Mouse (Mus musculus): ENCODE data around the gene Anapc11. TPM values are rescaled to one million over a fixed set of nuclear protein-coding genes. Genes with fewer than 3 reads are reported as not detected.
A peak's percentile ranks its signal among the peaks of the same experiment; 100 is the strongest.

The Anapc11 gene
- total RNA-seq, 2 experiments from 2014 or later = 95.1 to 105 TPM

- no peak for DNase-seq
- intact Hi-C loops (cut with DNase I) = no loop called here
Measured at GRCm38 (mm10) chr11:120641255-120641654, 43.0 kb downstream of the Anapc11 start.

GRCm38 (mm10) chr11:120641869-120642268 lies 43.6 kb downstream of the Anapc11 start:
- intact Hi-C loops (cut with DNase I) = no loop called here
- no peak for DNase-seq

- intact Hi-C loops (cut with DNase I) = no loop called here
- no peak for DNase-seq
Measured at GRCm38 (mm10) chr11:120642939-120643600, 44.8 kb downstream of the Anapc11 start.

DNA sequence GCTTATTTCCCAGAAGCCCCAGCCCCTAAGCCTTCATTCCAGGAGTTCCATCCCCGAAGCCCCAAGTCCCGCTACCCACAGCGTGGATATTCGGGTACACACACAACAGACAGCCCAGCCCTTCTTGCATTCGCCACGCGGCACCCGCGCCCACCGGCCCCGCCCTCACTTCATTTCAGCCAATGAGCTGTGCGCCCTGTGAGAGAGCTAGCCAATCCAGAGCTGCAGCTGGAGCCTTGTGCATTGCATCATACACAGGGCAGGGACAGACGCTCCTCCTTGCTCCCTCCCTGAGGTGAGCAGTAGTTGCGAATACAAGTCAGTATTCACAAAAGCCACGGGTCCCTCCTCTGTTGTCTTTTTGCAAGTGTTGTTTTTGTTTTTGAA lies 45.4 kb downstream of the Anapc11 start, which contains the start of gene Pycr1:
Pycr1 (minus strand) TSS at position 169 of the 387 bp plus-strand sequence.
- intact Hi-C loops (cut with DNase I) = no loop called here
- DNase-seq = peak; percentile 96

- intact Hi-C loops (cut with DNase I) = no loop called here
- peak in 1 of 2 experiments; percentile 39 for DNase-seq
Measured at GRCm38 (mm10) chr11:120647047-120647830, 49.0 kb downstream of the Anapc11 start.

GRCm38 (mm10) chr11:120648001-120648476 lies 49.8 kb downstream of the Anapc11 start, which contains the start of gene Myadml2:
Myadml2 (minus strand) TSS chr11:120648158.
- intact Hi-C loops (cut with DNase I) = no loop called here
- DNase-seq = peak; percentile 75 to 76

GRCm38 (mm10) chr11:120651872-120652271 lies 53.7 kb downstream of the Anapc11 start:
- DNase-seq = no peak
- intact Hi-C loops (cut with DNase I) = no loop called here

- intact Hi-C loops (cut with DNase I) = loop anchor here (5.0 kb wide), 1 partner anchor 123 kb away; no protein-coding TSS in a partner anchor
Measured at GRCm38 (mm10) chr11:120654741-120655140, 56.5 kb downstream of the Anapc11 start.

GRCm38 (mm10) chr11:120657301-120657700 lies 59.1 kb downstream of the Anapc11 start:
- DNase-seq = no peak
- intact Hi-C loops (cut with DNase I) = loop anchor here (5.0 kb wide), 1 partner anchor 120 kb away; no protein-coding TSS in a partner anchor

More at GRCm38 (mm10) chr11:120654741-120655140, 56.5 kb downstream of the Anapc11 start:
- no peak for DNase-seq

Small RNA genes within 50 kb of the gene (microRNA-seq; reads per million reads assigned to microRNA genes)
- gene Mir6936 = 0 reads per million in 2 experiments

Other genes with a start within 250 kb of the Anapc11 start
- 100 to 1,000 TPM; 691 to 703 TPM for gene Actg1, start 249.9 kb upstream of the Anapc11 start, total RNA-seq (2021)
- gene Fscn2, start 236.9 kb upstream of the Anapc11 start, total RNA-seq (2021) = not detected
- gene Faap100, start 219.7 kb upstream of the Anapc11 start, total RNA-seq (2021) = 10 to 100 TPM; 21.3 to 24.3 TPM
- 10 to 100 TPM; 53.9 to 59.6 TPM for gene Nploc4, start 160.7 kb upstream of the Anapc11 start, total RNA-seq (2021)
- 1 to 10 TPM in 1 of 2 experiments, under 1 TPM in 1; 0.24 to 2.3 TPM for gene Tspan10, start 155.8 kb upstream of the Anapc11 start, total RNA-seq (2021)
- gene Pde6g, start 144.9 kb upstream of the Anapc11 start, total RNA-seq (2021) = under 1 TPM in 1 of 2 experiments, not detected in 1; 0.32 TPM
- 10 to 100 TPM; 33.5 to 35.2 TPM for gene Oxld1, start 140.4 kb upstream of the Anapc11 start, total RNA-seq (2021)
- 1 to 10 TPM; 6.4 to 7.9 TPM for gene Ccdc137, start 140.3 kb upstream of the Anapc11 start, total RNA-seq (2021)
- 10 to 100 TPM; 13.6 to 16.5 TPM for gene Arl16, start 130.8 kb upstream of the Anapc11 start, total RNA-seq (2021)
- gene Mrpl12, start 113.8 kb upstream of the Anapc11 start, total RNA-seq (2021) = 100 to 1,000 TPM; 227 to 233 TPM
- 10 to 100 TPM; 24.8 to 25.0 TPM for gene Slc25a10, start 106.6 kb upstream of the Anapc11 start, total RNA-seq (2021)
- 1 to 10 TPM; 2.4 to 3.1 TPM for gene Gcgr, start 67.7 kb upstream of the Anapc11 start, total RNA-seq (2021)
- gene Mcrip1, start 48.7 kb upstream of the Anapc11 start, total RNA-seq (2021) = 10 to 100 TPM; 70.5 to 72.7 TPM
- under 1 TPM in 1 of 2 experiments, not detected in 1; 0.60 TPM for gene Ppp1r27, start 47.3 kb upstream of the Anapc11 start, total RNA-seq (2021)
- gene P4hb, start 25.2 kb upstream of the Anapc11 start, total RNA-seq (2021) = 100 to 1,000 TPM; 306 to 311 TPM
- gene Arhgdia, start 16.8 kb upstream of the Anapc11 start, total RNA-seq (2021) = 100 to 1,000 TPM; 236 to 257 TPM
- 10 to 100 TPM; 86.1 to 88.3 TPM for gene Alyref, start 56 bp upstream of the Anapc11 start, total RNA-seq (2021)
- gene Npb, start 10.1 kb downstream of the Anapc11 start, total RNA-seq (2021) = under 1 TPM; 0.55 to 0.98 TPM
- 10 to 100 TPM; 39.7 to 45.8 TPM for gene Pcyt2, start 19.5 kb downstream of the Anapc11 start, total RNA-seq (2021)
- gene Sirt7, start 26.8 kb downstream of the Anapc11 start, total RNA-seq (2021) = 10 to 100 TPM; 11.9 to 12.5 TPM
- gene Mafg, start 35.2 kb downstream of the Anapc11 start, total RNA-seq (2021) = 10 to 100 TPM; 24.2 to 27.0 TPM
- gene Pycr1, start 45.3 kb downstream of the Anapc11 start, total RNA-seq (2021) = 1 to 10 TPM; 4.8 to 5.5 TPM
- gene Myadml2, start 49.7 kb downstream of the Anapc11 start, total RNA-seq (2021) = 10 to 100 TPM; 38.0 to 41.6 TPM
- under 1 TPM in 1 of 2 experiments, not detected in 1; 0.12 TPM for gene Notum, start 62.8 kb downstream of the Anapc11 start, total RNA-seq (2021)
- gene Aspscr1, start 74.6 kb downstream of the Anapc11 start, total RNA-seq (2021) = 10 to 100 TPM; 52.8 to 53.0 TPM
- gene Cenpx, start 115.3 kb downstream of the Anapc11 start, total RNA-seq (2021) = 10 to 100 TPM; 38.1 to 40.6 TPM
- 10 to 100 TPM in 1 of 2 experiments, 1 to 10 TPM in 1; 9.7 to 10.1 TPM for gene Lrrc45, start 115.5 kb downstream of the Anapc11 start, total RNA-seq (2021)
- 1 to 10 TPM; 1.4 to 1.7 TPM for gene Rac3, start 123.0 kb downstream of the Anapc11 start, total RNA-seq (2021)
- gene Dcxr, start 128.9 kb downstream of the Anapc11 start, total RNA-seq (2021) = 1 to 10 TPM; 3.2 to 4.1 TPM
- 10 to 100 TPM in 1 of 2 experiments, 1 to 10 TPM in 1; 8.3 to 14.4 TPM for gene Cbr2, start 133.7 kb downstream of the Anapc11 start, total RNA-seq (2021)
- 10 to 100 TPM; 20.1 to 21.0 TPM for gene Hmga1b, start 164.4 kb downstream of the Anapc11 start, total RNA-seq (2021)
- gene Rfng, start 185.8 kb downstream of the Anapc11 start, total RNA-seq (2021) = 10 to 100 TPM; 12.2 to 12.5 TPM
- gene Gps1, start 185.9 kb downstream of the Anapc11 start, total RNA-seq (2021) = 10 to 100 TPM; 61.7 to 69.1 TPM
- 10 to 100 TPM; 33.1 to 34.8 TPM for gene Dus1l, start 198.0 kb downstream of the Anapc11 start, total RNA-seq (2021)
- gene Fasn, start 226.1 kb downstream of the Anapc11 start, total RNA-seq (2021) = 10 to 100 TPM; 27.4 to 33.8 TPM

Measured in heart, postnatal 10 days (tissue).